Mouse (Mus musculus) telencephalon, adult 2 months (tissue): ENCODE measurements around the gene Gnai3.

Experiments used
- DNase-seq: peaks from one replicate; pipeline ENCODE4 v3.0.0-alpha.2; 2011; ENCODE audit warnings: low read depth, low spot score

Gnai3 gene

DNA sequence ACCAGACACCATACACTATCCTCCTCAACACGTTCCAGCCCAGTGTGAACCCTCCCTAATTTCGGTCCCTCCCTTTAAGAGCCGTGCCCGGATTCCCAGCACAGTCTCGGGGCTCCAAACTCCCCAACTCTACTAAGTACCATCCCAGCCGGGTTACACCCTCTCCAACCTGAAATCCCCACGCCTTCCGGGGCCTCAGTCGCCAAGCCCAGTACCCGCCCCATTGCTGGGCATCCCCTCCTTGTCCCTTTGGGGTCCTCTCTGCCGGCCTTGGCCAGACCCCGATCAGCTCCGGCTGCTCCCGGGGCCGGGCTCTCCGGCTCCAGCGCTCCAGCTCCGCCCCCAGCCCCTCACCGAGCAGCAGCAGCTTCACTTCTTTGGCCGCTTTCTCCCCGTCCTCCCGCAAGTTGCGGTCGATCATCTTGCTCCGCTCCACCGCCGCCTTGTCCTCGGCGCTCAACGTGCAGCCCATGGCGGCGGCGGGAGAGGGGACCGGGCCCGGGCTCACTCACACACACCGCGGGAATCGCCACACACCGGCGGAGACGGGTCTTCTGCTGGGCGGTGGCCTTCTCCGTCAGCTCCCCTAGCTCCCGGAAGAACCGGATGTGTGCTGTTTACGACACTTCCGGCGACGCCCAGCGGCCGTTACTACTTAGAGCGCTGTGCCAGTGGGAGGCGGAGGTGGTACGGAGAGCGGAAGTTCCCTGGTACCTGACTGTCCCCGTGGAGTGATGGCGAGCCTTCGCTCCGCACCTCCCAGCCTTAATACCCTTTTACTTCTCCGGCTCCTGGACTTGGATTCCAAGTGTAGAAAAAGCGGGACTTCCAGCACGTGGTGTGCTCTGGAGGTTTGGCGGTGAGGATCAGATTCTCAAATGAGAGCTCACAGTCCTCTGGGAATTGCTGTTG, at the start of gene Gnai3:
TSS of gene Gnai3 (minus strand) at position 613 of the 912 bp plus-strand sequence.
- peak; percentile 87 for DNase-seq

DNA sequence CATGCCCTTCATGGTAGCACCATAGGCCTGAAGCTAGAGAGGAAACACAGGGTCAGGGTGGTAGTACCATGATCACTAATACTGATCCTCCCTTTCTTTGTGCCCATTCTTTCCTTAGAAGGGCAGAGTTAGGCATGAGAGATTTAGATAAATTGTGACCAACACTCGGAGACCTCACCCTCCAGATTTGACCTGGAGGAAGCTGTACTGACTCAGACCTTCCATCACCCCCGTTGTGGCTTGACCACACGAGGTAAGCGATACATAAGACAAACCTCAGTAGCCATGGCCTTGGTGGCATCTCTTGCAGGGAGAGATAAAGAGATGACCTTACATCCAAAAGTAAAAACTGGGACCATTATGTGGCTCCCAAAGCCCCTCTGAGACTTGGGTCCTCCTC, 49.3 kb upstream of the Gnai3 start:
- no peak for DNase-seq

DNA sequence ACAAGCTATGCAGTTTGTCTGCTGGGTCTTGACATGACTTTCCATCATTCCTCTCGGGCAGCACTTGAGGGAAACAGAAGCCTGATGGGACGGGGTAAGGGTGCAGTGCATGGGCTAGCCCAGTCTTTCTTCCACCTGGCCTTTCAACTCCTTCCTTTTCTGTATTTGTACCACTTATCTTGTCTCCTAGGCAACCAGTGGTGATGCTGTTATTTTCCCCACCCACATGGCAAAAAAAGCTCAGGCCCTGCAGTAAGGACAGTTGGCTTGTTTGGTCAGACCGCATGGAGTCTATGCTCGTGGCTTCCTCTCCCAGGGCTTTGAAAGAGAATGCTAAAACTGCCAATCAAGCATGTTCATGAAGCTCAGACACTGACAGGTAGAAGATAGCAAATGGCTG, 47.7 kb upstream of the Gnai3 start:
- no peak for DNase-seq

DNA sequence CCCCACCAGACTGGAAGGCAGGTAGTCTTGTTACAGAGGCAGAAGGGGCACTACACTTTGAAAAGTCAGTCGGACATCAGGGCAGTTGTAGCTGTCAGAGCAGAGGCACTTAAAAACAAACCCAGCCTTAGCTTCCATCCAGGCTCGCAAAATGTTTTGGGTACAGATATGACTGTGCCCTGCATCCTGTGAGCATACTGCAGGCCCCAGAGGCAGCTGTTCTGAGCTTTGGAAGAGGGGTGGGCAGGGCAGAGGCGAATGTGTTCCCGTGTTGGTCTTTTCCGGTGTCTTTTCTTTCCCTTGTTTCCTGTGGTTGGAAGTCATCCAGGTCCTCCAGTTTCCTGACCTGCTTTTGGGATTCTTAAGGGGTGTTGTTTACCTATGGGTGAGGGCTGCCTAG, 44.0 kb upstream of the Gnai3 start:
- no peak for DNase-seq

DNA sequence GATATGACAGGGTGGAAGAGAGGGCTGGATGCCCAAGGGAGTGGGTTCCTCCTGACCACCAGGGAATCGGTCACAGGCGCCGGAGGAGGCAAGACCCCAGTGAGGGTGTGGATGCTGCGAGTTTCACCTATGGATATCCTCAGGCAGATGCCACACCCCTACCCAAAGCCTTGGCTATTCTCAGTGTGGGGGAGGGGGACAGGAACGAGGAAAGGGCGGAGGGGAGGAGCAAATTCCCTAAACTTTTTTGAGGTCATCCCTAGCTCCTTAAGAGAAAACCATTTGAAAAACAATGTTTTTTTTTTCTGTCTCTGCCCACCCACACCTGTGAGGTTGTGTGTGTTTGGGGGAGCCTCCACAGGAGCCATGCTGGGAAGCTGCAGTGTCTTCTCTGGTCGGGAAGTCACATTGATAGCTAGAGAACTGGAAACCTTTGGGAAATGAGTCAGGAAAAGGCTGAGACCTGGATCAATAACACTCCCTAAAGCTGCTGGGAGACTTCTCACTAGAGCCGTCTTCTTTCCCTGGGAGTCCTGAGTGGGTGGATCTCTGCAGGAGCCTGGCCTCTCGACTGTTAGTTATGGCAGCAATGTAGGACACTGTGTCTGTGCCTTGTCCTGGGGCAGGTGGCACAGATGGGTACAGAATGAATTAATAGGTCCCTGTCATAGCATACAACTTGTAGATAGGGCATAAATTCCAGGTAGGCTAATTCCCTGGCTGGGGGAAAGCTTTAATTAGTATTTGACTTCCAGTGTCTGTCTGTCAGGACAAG, 43.0 kb upstream of the Gnai3 start:
- no peak for DNase-seq

DNA sequence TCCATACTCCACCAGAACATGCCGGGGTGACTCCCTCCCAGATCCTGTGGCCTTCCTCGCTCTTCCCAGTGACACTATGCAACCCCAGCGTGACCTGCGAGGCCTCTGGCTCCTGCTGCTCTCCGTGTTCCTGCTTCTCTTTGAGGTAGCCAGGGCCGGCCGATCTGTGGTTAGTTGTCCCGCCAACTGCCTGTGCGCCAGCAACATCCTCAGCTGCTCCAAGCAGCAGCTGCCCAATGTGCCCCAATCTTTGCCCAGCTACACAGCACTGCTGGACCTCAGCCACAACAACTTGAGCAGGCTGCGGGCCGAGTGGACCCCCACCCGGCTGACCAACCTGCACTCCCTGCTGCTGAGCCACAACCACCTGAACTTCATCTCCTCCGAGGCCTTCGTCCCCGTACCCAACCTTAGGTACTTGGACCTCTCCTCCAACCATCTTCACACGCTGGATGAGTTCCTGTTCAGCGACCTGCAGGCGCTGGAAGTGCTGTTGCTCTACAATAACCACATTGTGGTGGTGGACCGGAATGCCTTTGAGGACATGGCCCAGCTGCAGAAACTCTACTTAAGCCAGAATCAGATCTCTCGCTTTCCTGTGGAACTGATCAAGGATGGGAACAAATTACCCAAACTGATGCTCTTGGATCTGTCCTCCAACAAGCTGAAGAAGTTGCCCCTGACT, 41.3 kb upstream of the Gnai3 start:
- DNase-seq, result no peak

DNA sequence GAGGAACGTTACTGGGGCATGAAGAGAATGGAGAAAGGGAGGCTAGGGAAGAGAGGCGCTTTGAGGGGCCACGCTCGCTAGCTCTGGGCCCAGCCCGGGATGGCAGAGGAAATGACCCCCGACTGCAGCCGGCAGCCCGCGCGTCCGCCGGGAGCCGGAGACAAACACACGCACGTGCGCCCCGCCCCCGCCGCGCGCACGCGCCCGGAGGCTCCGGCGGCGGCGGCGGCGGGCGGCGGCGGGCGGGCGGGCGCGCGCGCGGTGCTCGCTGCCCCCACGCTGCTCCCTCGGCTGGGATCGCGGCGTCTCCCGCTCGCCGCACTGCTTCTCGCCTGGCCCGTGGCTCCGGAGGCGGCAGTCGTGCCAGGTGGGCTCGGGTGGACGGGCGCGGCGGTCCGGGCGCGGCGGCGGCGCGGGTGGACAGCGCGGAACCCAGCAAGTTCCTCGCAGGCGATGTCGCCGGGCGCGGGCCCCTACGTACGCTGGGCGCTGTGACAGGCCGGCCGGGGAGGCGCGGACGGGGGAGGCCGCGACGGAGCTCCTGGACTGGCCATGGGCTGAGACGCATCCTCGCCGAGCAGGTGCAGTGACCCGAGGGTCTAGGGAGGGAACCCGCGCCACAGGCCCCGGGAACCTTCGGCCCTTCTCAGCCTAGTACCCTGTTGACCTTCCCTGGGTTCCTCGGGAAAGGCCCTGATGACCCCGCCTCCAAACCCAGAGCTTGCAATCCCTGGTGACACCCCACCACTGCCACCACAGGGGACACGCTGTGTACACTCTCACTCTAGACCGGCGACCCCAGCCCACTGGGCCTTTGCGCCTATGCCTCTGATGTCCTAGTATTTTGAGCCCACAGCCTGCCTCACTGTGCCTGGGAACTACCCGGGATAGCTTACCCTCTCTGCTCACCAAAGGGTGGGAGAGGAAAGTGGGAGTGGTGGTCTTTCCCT, 40.4 kb upstream of the Gnai3 start, which contains the start of gene Amigo1:
TSS of gene Amigo1 (plus strand) at position 238 of the 950 bp plus-strand sequence.
- DNase-seq, result no peak

DNA sequence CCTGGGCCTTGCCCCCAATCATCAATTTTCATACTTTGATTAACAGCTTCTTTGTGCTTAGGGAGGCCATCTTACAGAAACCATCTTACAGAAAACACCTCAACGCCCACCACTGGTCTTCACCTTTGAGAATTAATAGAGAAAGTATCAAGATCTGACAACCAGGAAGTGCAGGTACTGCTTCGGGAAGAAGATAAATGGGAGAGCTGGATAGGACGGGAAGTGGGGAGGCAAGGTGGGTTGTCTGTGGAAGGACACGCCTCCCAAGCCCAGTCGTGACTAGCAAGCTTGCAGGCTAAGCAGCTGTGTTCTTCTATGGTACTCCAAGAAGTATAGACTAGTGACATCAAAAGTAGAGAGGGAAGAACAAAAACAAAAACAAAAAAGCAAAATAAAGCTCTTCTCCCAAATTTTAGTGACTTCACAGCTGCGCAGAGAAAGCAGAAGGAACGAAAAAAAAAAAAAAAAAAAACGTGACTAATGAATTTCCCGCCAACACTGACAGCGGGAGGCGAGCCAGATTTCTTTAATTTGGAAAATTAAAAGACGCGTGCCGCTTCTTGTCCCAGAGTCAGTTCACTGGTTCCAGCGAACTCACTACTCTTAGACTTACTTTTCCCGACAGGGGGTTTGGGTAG, 39.6 kb upstream of the Gnai3 start:
- DNase-seq, result no peak

DNA sequence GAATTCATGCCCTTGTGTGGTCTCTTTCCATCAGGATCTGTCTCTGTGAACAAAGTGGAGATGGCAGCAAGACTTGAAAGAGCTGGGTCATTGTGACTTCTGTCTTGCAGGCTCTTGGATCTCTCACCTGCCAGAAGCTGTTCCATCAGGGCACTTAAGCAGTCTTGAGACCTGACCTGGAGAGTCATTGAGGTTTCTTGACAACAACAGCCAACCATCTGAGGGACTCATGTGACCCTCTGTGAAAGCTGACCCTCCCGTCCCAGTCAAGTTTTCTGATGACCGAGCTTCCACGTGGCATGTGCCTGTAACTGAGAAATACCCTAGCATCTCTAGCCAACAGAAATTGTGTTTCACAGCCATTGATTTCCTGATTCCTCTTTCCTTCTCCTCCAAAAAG, 38.8 kb upstream of the Gnai3 start:
- DNase-seq, result no peak

DNA sequence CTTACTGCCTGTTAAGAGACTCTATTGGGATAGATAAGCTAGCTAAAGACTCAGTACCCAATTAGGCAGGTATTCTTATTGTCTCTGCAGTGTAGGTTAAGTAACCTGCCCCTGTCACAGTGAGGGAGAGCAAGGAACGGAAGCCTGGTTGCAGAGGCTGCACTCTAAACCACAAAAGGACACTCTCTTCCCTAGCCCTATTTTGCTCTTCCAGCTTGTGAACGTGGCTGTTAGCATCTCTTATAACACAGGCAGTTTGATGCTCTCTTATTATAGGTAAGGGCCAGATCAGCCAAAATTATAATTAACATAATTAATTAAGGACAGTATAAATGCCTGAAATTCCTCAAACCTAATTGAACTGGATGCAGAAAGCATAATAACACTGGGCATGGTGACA, 34.6 kb upstream of the Gnai3 start:
- DNase-seq, result no peak

DNA sequence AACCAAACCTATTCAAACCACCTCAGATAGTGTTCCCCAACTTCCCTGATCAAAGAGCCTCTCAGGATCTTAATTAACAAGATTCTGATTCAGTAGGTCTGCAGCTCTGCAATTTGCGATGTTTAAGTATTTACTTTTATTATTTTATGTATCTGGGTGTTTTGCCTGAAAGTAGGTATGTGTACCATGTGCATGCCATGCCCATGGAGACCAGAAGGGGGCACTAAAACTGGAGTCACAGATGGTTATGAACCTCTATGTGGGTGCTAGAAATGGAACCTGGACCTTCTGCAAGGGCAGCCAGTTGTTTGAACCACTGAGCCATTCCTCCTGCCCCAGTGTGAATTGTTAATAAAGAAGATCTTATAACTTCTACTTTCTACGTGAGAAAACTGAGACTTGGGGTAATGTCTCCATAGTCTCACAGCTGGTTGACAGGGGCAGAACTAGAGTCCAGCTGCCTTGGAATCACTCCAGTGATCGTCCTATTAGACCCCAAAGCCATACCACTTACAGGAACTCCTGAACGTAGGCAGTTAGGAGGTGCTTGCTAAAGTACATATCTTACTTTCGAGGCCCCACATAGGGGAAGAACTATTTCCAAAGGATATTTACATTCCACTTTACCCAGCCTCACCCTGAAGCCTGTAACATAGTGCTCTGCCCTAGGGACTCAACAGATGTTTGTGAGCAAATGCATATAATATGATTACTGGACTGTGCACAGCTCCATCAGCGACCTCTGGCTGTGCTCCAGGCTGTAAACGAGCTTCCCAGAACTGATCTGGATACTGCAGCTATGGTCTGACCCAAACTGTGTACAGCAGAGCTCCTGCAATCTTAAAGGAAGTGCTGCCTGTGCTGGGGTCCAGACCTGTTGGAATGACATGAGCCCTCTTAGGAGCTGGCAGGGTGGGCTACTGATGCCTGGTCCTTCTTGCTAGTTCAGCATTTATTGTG, 33.1 kb upstream of the Gnai3 start:
- DNase-seq, result no peak

DNA sequence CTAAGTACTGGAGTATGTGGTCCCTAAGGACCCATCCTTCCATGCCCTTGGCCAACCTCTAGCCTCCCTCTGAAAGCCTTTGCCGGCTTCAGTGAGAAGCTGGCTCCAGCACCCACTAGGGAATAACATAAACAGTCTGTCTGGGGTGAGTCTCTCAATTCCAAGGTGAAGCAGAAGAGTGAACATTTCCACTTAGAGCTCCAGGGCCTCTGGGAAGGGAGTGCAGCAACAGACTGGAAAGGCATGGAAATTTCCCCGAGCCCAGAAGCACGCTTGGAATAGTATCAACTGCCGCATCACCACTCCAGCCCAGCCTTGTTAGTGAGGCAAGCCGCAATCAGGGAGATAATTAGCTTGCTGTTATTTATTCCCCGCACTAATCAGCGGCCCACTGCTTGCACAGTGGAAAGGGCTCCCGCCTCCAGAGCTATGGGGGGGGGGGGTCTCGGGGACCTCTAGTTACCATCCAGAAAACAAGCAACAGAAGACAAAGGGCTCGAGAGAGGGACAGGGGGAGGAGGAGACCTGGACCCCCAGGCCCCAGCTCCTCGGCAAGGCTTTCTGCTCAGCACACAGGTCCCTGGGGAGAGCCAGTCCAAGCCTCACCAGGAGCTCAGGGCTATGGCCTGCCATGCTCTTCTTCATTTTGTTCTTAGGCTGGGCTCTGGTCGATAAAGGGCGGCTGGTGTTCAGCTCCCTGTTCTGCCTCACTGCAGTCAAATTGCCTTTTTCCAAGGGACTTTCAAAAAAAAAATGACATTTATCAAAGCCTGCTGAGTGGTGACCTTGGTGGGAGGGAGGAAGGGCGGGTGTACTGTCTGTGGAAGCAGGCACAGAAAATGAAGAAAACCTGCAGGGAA, 29.0 kb upstream of the Gnai3 start:
- peak; percentile 89 for DNase-seq

DNA sequence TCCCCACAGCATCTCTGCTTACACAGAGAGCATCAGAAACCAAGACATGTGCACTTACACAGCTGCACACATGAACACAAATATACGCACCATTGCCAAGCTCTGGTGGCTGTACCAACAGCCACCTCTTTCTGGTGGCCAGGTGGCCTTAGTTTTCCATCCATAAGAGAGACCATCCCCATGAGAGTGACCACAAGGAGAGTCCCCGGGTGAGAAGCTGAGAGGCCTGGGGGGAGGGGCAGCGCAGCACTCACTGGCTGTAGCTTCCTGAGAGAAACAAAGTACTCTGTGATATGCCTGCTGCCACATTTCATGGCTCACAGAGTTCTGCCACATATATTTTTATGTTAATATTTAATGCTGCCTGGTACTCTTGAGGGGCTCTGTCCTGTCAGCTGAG, 23.3 kb upstream of the Gnai3 start:
- DNase-seq, result no peak

DNA sequence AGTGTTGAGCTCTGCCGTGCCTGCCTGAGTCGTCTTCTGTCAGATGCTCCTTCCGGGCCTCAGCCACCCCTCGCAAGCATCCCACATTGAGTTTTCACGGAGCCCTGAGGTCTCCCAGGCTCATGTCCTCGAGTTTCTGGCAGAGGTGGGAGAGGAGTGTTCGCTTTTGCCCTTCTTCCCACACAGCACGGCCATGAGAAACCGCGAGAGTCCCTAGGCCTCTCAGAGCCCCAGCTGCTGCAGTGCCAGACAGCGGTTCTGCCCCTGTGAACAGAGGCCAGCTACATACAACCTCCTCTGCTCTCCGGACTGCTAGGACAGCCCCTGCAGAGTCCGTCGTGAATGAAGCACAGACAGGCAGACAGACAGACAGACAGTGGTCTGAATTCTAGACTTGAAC, 21.6 kb upstream of the Gnai3 start:
- DNase-seq, result no peak

DNA sequence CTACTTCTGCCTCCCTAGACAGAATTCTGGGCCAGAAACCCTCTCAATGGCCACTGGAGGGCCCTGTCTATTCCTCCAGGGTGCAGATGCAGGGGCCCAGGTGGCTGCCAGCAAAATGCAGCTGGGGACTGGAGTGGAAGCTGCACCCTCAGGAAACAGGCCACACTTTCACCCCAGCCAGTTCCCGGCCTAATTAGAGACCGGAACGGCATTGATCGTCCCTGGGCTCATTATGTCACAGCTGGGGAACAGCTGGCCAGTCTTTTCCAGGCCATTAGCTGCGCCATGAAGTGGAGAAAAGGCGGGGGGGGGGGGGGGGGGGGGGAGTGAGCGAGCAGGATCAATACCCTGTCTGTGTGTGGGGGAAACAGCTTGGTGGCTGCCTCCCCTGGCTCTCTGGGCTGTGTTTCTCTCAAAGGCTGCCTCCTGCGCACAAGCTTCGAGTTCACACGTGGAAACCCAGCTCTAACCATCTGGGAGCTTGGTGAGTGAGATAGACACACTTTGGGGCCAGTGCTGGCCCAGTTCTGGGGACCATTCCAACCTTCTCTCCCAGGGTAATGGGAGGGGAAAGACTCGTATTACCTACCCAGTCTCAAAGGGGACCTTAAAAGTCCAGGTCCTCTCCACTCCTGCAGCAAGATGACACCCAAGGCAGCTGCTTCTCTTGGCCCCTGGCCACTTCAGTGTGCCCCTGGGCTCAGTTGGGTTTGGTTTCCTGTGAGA, 20.7 kb upstream of the Gnai3 start:
- DNase-seq, result no peak

DNA sequence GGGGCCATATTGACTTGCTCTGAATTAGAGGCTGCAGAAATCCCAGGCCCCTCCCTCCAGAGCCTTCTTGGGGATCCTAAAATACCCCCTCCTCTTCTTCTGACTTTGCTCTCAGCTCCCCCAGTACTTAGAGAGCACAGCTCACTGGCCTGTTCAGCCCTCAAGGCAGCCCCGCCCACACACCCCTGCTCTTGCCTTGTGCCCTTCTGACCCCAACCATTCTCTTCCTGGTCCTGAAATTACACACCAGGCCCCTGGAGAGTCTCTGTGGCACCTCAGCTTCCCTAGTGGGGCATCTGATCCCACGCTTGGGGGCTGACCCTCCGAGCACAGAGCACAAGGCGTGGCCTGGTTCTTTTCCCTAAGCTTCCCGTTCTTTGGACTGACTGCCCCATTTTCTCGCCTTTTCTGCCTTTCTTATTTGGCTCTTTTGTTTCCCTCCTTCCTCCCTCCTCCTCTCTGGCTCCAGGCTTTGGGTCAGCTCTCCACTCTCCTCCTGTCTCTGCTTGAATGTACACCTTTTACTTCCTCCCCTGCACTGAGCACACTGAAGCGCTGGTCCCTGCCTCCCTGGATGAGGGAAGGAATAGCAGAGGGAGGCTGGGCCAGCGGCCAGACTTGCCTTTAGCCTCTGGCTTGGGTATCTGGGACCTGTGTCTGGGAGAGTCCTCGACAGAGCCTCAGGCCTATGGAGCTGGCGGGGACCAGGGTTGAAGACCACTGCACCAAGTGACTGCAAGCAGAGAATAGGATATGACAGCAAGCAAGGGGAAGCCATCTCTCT, 19.8 kb upstream of the Gnai3 start:
- DNase-seq, result no peak

DNA sequence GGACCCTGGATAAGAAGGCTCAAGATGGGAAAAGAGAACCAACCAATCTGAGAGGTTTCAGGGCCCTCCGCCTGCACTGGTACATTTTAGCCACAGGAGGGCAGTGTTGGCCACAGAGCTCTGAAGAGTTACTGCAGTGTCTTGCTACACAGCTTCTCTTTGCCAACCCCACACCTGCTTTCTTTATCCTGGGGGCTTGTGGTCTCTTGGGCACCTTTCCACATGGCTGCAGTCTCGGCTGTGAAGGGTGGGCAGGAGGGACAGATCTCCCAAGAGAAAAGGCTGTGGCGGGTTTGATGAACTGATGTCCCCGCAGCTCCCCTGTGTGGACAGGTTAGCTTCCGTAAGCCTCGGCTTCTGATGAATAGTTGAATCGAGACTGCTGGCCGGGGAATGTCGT, 18.9 kb upstream of the Gnai3 start:
- DNase-seq, result no peak
